Mouse (Mus musculus) ovary, adult 2 months (tissue): ENCODE data around the gene Lyz2. TPM values are rescaled to one million over a fixed set of nuclear protein-coding genes. Genes with fewer than 3 reads are reported as not detected.

Experiments used
- polyA plus RNA-seq: library from polyadenylated mRNA; depleted of rRNA; stranded (reverse); fragments of >200 nt; gene quantifications from 2 replicates; pipeline ENCODE4 v1.2.3, GENCODE M21; 2012; rRNA removed

Lyz2 gene
- 134 and 220 TPM in 2 replicates for polyA plus RNA-seq

DNA sequence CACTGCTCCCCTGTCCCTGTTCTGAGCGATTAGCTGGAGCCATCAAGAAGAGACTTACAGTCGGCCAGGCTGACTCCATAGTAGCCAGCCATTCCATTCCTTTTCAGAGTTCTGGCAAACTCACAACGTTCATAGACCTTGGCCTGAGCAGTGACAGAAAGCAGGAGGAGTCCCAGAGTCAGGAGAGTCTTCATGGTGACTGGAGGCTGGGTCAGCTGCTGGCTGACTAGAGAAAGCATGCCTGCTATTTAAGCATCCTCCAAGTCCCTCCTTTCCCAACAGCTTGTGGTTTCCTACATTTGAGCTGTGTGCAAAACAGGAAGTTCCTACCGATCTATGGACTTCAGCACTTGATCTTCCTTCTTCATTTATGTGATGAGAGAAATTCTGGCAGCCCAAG, at the start of gene Lyz2:
Gene Lyz2, minus strand, starts transcription at position 273 of the 400 bp plus-strand sequence.

DNA sequence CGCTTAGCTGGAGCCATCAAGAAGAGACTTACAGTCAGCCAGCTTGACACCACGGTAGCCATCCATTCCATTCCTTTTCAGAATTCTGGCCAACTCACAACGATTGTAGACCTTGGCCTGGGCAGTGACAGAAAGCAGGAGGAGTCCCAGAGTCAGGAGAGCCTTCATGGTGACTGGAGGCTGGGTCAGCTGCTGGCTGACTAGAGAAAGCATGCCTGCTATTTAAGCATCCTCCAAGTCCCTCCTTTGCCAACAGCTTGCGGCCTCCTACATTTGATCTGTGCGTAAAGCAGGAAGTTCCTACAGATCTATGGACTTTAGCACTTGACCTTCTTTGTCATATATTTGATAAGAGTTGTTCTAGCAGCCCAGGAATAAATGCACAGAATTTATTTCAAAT, 10.6 kb upstream of the Lyz2 start, which contains the start of gene Lyz1:
Gene Lyz1, minus strand, starts transcription at position 198 of the 400 bp plus-strand sequence.

DNA sequence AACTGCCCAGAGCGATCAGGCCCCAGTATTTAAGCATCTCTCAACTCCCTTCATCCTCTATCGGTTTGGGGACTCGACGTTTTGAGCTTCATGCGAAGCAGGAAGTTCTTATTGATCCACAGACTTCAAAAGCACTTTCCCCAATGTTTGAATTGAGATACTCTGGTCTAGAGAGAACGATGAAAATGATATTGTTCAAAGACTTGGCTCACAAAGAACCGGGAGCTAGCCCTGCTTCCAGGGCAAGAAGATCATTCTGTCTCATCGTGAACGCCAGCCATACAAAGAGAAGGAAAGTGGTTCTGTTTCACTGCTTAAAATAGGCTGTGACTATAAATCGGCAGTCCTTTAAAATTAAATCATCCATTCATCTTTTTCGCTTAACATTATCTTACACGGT, 43.5 kb downstream of the Lyz2 start, which contains the start of gene 9530003J23Rik:
Gene 9530003J23Rik, minus strand, starts transcription at position 101 of the 400 bp plus-strand sequence.

Other genes starting within 250 kb of the Lyz2 start
- gene Lrrc10, start 237.0 kb downstream of the Lyz2 start, polyA plus RNA-seq, result not detected in 2 replicates
- gene Cct2, start 218.5 kb downstream of the Lyz2 start, polyA plus RNA-seq, result 75.6 and 106 TPM in 2 replicates
- gene Frs2, start 133.8 kb downstream of the Lyz2 start, polyA plus RNA-seq, result 15.6 and 17.2 TPM in 2 replicates
- gene Yeats4, start 57.8 kb downstream of the Lyz2 start, polyA plus RNA-seq, result 25.7 and 26.1 TPM in 2 replicates
- gene 9530003J23Rik, start 43.6 kb downstream of the Lyz2 start, polyA plus RNA-seq, result not detected in 2 replicates
- gene Lyz1, start 10.5 kb upstream of the Lyz2 start, polyA plus RNA-seq, result 1.5 and 3.1 TPM in 2 replicates
- 89.5 and 150 TPM in 2 replicates for gene Cpsf6, start 97.7 kb upstream of the Lyz2 start, polyA plus RNA-seq